Mouse (Mus musculus): ENCODE data around the gene Thap2.

DNA sequence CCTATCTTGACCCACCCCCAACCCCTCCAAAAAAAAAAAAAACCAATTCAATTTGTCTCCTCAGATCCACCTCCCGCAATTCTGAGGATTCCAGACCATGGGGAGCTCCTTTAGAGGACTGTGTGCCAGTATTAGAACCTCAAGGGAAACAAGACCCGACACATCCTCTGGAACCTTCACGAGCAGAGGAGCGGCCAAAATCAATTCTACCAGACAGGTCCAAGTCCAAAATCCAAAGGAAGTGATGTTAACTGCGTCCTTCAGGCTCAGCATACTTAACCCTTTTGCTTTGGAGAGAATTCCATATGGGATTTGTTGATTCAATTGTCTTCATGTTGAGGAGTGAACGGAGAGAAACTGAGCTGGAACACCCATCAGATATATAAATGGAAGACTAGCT lies 29.2 kb downstream of the Thap2 start:
- TF ChIP-seq CTCF (IDR thresholded peaks at IDR 0.05; ENCODE audit: control insufficient read depth, insufficient read depth, insufficient replicate concordance, low read depth, low read length) (no peak), POLR2A (IDR thresholded peaks at IDR 0.05; ENCODE audit: control insufficient read depth, low read depth, low read length) (no peak)

Measured in testis, adult 2 months (tissue).